Mouse (Mus musculus) CH12.LX (cell line): ENCODE measurements around the gene Adamts3.

Experiments
- CTCF ChIP-seq, 2 experiments: IDR thresholded peaks in 1 of 2; conservative IDR thresholded peaks in 1 of 2; 2 replicates each; pipeline ENCODE4 v1.5.1; 2011 to 2012; ENCODE audit warnings: low read depth in 2 of 2, low read length in 2 of 2, improper control_type of control experiment in 1 of 2, inconsistent platforms in 1 of 2, mild to moderate bottlenecking in 1 of 2, moderate library complexity in 1 of 2
- GABPA ChIP-seq: IDR thresholded peaks from 2 replicates; pipeline ENCODE4 v1.6.1; 2012; ENCODE audit warnings: low read depth, low read length, improper control_type of control experiment, inconsistent platforms; ENCODE audit not compliant: insufficient replicate concordance
- IRF4 ChIP-seq: IDR thresholded peaks from 2 replicates; pipeline ENCODE4 v1.6.1; 2014; ENCODE audit warnings: low read depth, mild to moderate bottlenecking, inconsistent platforms, low read length, improper control_type of control experiment
- JUND ChIP-seq: conservative IDR thresholded peaks from 2 replicates; pipeline ENCODE4 v1.6.1; 2011; ENCODE audit warnings: low read depth, low read length, improper control_type of control experiment
- MAZ ChIP-seq: IDR thresholded peaks from 2 replicates; pipeline ENCODE4 v1.6.1; 2012; ENCODE audit warnings: low read depth, mild to moderate bottlenecking, inconsistent platforms, low read length, improper control_type of control experiment, moderate library complexity
- POLR2A ChIP-seq: IDR thresholded peaks from 2 replicates; pipeline ENCODE4 v1.6.1; 2011; ENCODE audit warnings: low read depth, mild to moderate bottlenecking, improper control_type of control experiment, low read length
- SIN3A ChIP-seq: IDR thresholded peaks from 2 replicates; pipeline ENCODE4 v1.6.1; 2012; ENCODE audit warnings: low read length, improper control_type of control experiment, inconsistent platforms
- ZKSCAN1 ChIP-seq: IDR thresholded peaks from 2 replicates; pipeline ENCODE4 v1.6.1; 2012; ENCODE audit warnings: low read depth, inconsistent platforms, low read length, improper control_type of control experiment, borderline replicate concordance

- TF ChIP-seq MAZ (no peak), JUND (no peak), IRF4 (no peak), POLR2A (no peak), CTCF (conservative IDR thresholded peaks at IDR 0.05 in 1 of 2, IDR thresholded peaks at IDR 0.05 in 1 of 2; ENCODE audit: low read depth in 2 of 2, low read length in 2 of 2) (no peak), SIN3A (no peak), GABPA (no peak), ZKSCAN1 (no peak)
Measured at GRCm38 (mm10) chr5:89711116-89711859, 171.8 kb downstream of the Adamts3 start.
